Mouse (Mus musculus) midbrain, embryonic 10.5 days (tissue): ENCODE results near the gene Crebl2. TPM values are rescaled to one million over a fixed set of nuclear protein-coding genes. Genes with fewer than 3 reads are reported as not detected.

ENCODE experiments used
- DNase-seq: peaks from one replicate; pipeline ENCODE4 v3.0.0-alpha.2; 2017; ENCODE audit warnings: low spot score
- H3K27ac ChIP-seq: fragments of 300-500 bp; sonication (generic); replicated peaks from 2 replicates; pipeline ENCODE4 v1.5.1; 2016; ENCODE audit warnings: mild to moderate bottlenecking
- H3K27me3 ChIP-seq: fragments of 300-500 bp; sonication (generic); 2 replicates; pipeline ENCODE4 v1.6.1; 2016; ENCODE audit warnings: low read depth, mild to moderate bottlenecking; ENCODE audit not compliant: poor library complexity, severe bottlenecking
- H3K36me3 ChIP-seq: fragments of 300-500 bp; sonication (generic); 2 replicates; pipeline ENCODE4 v1.6.1; 2016; ENCODE audit warnings: mild to moderate bottlenecking, moderate library complexity
- H3K4me1 ChIP-seq: fragments of 300-500 bp; sonication (generic); 2 replicates; pipeline ENCODE4 v1.6.1; 2016
- H3K4me3 ChIP-seq: fragments of 300-500 bp; sonication (generic); 2 replicates; pipeline ENCODE4 v1.5.1; 2016; ENCODE audit warnings: mild to moderate bottlenecking, moderate library complexity
- H3K9me3 ChIP-seq: fragments of 300-500 bp; sonication (generic); replicated peaks from 2 replicates; pipeline ENCODE4 v1.6.1; 2016; ENCODE audit warnings: mild to moderate bottlenecking
- WGBS: fragments of 180-500 bp; shearing (Covaris S2); methylation state at CpG from one replicate; pipeline ENCODE4 v1.1.7; 2016; 5-methylcytosine and 5-hydroxymethylcytosine counted together
- polyA plus RNA-seq: library from polyadenylated mRNA; unstranded; fragments of >200 nt; fragmentation: Nextera tagmentation; extraction: Ambion mirVana; gene quantifications from 2 replicates; pipeline ENCODE4 v1.2.1, GENCODE M21; 2016

Gene Crebl2
- 1.0 and 1.3 TPM in 2 replicates for polyA plus RNA-seq

- Histone ChIP-seq H3K4me3 (peak within 1 kb of the TSS; percentile 79), H3K36me3 (no peaks in the 10 kb centered on the region), H3K27me3 (peaks cover 5% of the 10 kb centered on the region; the same call in 1 of the 2 replicates), H3K9me3 (no peaks in the 10 kb centered on the region), H3K4me1 (peaks cover 17% of the 10 kb centered on the region), H3K27ac (peak within 1 kb of the TSS; percentile 84)
- DNase-seq: peak; percentile 98
- WGBS: under 1% methylated on average over 57 of the region's 58 CpGs
Observed at GRCm38 (mm10) chr6:134829786-134830700, at the start of gene Crebl2. Crebl2 (plus strand) TSS chr6:134830154.

DNA sequence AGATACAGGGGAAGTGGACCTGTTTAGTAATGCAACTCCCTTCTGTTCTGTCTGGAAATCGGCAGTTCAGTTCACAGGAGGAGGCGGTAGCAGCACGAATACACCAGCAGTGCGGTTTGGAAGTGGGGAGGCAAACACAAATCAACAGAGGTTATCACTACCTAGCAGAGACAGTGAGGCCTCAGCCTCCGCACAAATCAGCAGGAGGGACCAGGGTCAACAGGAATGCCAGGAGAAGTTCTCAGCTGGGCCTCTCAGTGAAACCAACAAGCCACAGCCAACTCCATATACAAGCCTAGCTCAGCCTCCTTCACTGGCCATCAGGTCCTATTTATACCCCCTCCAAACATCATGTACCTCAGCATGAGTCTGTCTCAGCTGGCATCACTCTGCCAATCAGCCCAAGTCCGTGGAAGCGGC is 48.5 kb upstream of the Crebl2 start:
- H3K4me1 ChIP-seq: no peaks in the 10 kb centered on the region
- no peaks in the 10 kb centered on the region for H3K9me3 ChIP-seq
- 90% methylated on average over 7 of the region's 7 CpGs for WGBS
- no peaks in the 10 kb centered on the region for H3K27me3 ChIP-seq
- H3K4me3 ChIP-seq: no peak overlapping the region
- H3K36me3 ChIP-seq: peaks cover 6% of the 10 kb centered on the region; the same call in 1 of the 2 replicates
- no peak for DNase-seq
- no peak overlapping the region for H3K27ac ChIP-seq

DNA sequence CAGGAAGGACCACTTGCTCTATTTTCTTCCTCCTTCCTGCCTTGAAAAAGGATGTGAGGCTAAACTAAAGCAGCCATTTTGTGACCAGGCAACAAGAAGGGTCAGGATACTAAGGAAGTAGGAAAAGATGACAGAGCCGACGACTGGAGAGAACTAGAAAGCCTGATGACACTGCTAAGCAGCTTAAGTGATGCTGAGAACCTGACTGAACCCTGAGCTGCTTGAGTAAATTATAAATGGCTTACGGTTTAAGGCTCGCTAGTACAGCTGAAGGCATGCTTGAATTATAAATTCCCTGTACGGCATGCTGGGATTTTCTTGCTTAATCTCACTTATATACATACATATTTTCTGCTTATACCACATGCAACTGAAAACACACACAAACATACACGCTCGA is 47.1 kb upstream of the Crebl2 start:
- no peaks in the 10 kb centered on the region for H3K27me3 ChIP-seq
- no peak overlapping the region for H3K4me3 ChIP-seq
- H3K4me1 ChIP-seq: no peaks in the 10 kb centered on the region
- H3K9me3 ChIP-seq: no peaks in the 10 kb centered on the region
- no peak for DNase-seq
- 88% methylated on average over 7 of the region's 7 CpGs for WGBS
- H3K36me3 ChIP-seq: peaks cover 6% of the 10 kb centered on the region; the same call in 1 of the 2 replicates
- H3K27ac ChIP-seq: no peak overlapping the region

GRCm38 (mm10) chr6:134786426-134786825 is 43.5 kb upstream of the Crebl2 start:
- no peak for DNase-seq
- no peak overlapping the region for H3K27ac ChIP-seq
- peaks cover 26% of the 10 kb centered on the region for H3K4me1 ChIP-seq
- no peak overlapping the region for H3K4me3 ChIP-seq
- no peaks in the 10 kb centered on the region for H3K27me3 ChIP-seq
- peaks cover 6% of the 10 kb centered on the region; the same call in 1 of the 2 replicates for H3K36me3 ChIP-seq
- WGBS: 83% methylated on average over 3 of the region's 3 CpGs
- no peaks in the 10 kb centered on the region for H3K9me3 ChIP-seq

DNA sequence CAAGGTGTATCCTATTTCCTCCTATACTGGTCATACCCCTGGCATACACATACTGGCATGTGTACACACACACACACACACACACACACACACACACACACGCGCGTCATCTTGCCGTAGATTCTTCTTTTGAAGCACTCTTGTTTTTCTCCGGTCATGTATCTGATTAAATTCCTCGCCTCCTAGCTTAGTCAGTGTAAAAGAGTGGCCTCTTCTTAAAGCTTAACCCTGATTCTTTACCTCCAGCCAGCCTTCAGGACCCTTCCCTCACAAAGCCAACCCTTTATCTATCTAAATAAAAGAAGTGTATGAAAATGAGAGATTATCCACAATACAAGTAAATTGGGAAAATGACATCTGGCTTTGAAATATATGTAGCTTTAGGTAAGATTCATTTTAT is 40.9 kb upstream of the Crebl2 start:
- H3K9me3 ChIP-seq: no peaks in the 10 kb centered on the region
- no peak for DNase-seq
- no peaks in the 10 kb centered on the region for H3K36me3 ChIP-seq
- WGBS: 58% methylated on average over 6 of the region's 6 CpGs
- H3K4me1 ChIP-seq: peaks cover 39% of the 10 kb centered on the region
- peaks cover 13% of the 10 kb centered on the region for H3K27me3 ChIP-seq
- H3K27ac ChIP-seq: no peak overlapping the region
- H3K4me3 ChIP-seq: no peak overlapping the region

DNA sequence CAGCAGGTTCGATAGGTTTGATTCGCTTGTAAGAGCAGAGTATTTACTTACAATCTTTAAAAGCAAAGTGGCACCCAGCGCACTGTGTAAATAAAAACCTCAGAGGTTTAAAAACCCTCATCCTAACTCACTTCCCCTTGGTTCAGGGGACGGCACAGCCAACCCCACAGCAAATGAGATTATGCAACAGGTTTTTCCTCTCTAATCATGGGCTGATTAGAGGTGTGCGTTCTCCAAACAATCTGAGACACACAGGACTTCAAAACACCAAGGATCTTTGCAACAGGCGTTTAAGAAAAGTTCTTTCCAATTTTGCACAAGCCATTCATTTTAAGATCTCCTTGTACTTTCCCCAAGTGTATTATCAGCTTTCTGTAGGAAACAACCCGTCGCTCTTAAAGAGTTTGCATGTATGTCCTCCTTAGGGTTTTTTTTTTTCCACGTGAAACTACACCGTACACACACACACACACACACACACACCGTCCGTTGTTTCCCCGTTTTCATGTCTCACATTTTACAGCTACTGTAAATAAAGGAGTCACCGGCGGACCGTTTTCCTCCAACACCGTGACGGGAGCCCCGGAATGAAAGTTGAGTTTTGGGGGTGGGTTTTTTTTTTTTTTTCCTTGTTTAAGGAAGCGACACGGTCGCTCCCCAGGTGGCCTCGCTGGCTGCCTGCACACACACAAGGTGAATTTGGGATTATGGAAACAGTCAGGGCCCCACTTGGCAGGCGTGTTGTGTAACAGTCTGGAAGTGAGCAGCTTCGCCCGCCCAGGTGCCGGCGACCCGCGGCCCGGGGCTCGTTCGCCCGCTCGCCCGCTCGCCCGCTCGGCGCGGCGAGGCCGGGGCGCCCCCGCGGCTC is 38.5 kb upstream of the Crebl2 start:
- peaks cover 40% of the 10 kb centered on the region for H3K4me1 ChIP-seq
- peak overlapping the region; percentile 97 for H3K27ac ChIP-seq
- WGBS: under 1% methylated on average over 46 of the region's 46 CpGs
- peak; percentile 16 for DNase-seq
- H3K4me3 ChIP-seq: peak overlapping the region; percentile 82
- no peaks in the 10 kb centered on the region for H3K9me3 ChIP-seq
- H3K27me3 ChIP-seq: peaks cover 15% of the 10 kb centered on the region
- H3K36me3 ChIP-seq: no peaks in the 10 kb centered on the region

DNA sequence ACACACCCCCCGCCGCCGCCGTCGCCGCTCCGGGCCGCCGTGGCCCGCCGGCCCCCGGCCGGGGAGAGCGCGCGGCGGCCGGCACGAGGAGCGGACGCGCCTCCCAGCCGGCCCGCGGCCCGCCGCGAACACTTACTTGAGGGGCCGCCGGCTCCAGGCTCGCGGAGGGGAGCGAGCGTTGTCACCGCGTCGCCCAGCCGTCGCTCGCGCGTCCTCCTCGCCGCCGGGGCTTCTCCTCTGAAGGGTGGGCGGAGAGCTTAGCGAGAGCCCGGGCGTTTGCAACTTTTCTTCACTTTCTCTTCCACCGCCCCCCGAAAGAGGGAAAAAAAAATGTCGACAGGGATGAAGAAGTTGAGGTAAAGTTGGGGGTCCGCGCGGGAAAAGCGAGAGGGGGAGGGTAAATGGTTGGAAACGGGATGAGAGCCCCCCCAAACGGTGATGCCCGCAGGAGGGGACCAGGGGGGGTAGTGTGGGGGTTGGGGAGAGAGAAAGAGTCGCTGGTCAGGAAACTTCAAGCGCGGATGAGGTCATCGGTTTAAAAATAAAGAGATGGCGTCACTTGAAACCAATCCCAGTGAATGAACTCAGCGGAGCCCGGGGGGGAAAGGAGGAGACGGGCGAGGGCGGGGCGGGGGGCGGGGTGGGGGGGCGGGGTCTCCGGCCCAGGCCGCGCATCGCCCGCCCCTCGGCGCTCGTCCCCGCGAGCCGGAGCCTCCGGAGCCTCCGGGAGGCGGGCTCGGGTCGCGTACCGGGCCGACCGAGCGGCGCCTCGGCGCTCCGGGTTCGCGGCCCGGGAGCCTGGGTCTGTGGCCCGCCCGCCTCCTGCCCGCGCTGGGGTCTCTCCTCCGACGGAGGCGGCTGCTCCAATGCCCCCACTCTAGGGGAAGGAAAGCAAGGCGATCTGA is 37.6 kb upstream of the Crebl2 start, which contains the start of gene Dusp16:
Gene Dusp16, minus strand, starts transcription at position 485 of the 905 bp plus-strand sequence.
- H3K27ac ChIP-seq: peak within 1 kb of the TSS; percentile 97
- under 1% methylated on average over 105 of the region's 108 CpGs for WGBS
- H3K36me3 ChIP-seq: no peaks in the 10 kb centered on the region
- peaks cover 40% of the 10 kb centered on the region for H3K4me1 ChIP-seq
- peak within 1 kb of the TSS; percentile 82 for H3K4me3 ChIP-seq
- DNase-seq: peak; percentile 88
- no peaks in the 10 kb centered on the region for H3K9me3 ChIP-seq
- H3K27me3 ChIP-seq: peaks cover 15% of the 10 kb centered on the region

DNA sequence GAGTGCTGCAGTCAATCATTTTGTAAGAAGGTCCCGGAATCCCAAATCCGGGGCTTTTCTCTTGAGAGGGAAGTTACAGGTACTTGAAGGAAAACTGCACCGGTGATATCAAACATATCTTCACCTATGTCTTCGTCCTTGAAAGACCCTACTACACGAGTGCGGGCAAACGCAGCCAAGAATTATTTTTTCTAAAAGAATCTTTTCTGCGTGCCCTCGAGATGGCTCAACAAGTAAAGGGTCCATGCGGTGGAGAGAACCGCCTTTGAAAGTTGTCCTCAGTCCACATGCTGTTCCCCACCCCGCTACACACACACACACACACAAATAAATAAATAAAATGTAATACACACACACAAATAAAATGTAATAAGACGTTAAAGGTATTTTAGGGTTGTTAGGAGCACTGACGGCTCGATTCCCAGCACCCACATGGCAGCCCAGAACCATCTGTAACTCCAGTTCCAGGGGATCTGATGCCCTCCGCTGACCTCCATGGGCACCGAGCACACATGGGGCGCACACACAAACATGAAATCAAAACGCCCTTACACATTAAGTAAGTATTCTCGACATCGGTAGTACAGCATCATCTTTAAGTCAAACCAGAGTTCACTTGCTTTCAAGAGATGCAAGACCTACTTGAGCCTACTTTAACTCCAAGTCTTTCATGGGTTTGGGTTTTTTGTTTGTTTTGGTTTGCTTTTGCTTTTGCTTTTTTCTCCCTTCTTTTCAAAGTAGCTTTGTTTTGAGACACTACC is 36.7 kb upstream of the Crebl2 start:
- peak overlapping the region; percentile 82 for H3K4me3 ChIP-seq
- peak overlapping the region; percentile 97 for H3K27ac ChIP-seq

GRCm38 (mm10) chr6:134793911-134794520 is 35.9 kb upstream of the Crebl2 start:
- Histone ChIP-seq H3K9me3 (no peaks in the 10 kb centered on the region), H3K27me3 (peaks cover 15% of the 10 kb centered on the region), H3K4me3 (peak overlapping the region; percentile 29), H3K4me1 (peaks cover 38% of the 10 kb centered on the region), H3K27ac (no peak overlapping the region), H3K36me3 (no peaks in the 10 kb centered on the region)
- peak; percentile 86 for DNase-seq
- 16% methylated on average over 21 of the region's 21 CpGs for WGBS

More for the DNA sequence above, 36.7 kb upstream of the Crebl2 start:
- 38% methylated on average over 21 of the region's 21 CpGs for WGBS
- DNase-seq: no peak
- Histone ChIP-seq H3K4me1 (peaks cover 40% of the 10 kb centered on the region), H3K9me3 (no peaks in the 10 kb centered on the region), H3K36me3 (no peaks in the 10 kb centered on the region), H3K27me3 (peaks cover 15% of the 10 kb centered on the region)

GRCm38 (mm10) chr6:134796297-134796696 is 33.7 kb upstream of the Crebl2 start:
- Histone ChIP-seq H3K36me3 (no peaks in the 10 kb centered on the region), H3K27ac (no peak overlapping the region), H3K4me1 (peaks cover 15% of the 10 kb centered on the region), H3K9me3 (no peaks in the 10 kb centered on the region), H3K27me3 (peaks cover 15% of the 10 kb centered on the region), H3K4me3 (no peak overlapping the region)
- DNase-seq: no peak
- WGBS: 92% methylated on average over 10 of the region's 10 CpGs

DNA sequence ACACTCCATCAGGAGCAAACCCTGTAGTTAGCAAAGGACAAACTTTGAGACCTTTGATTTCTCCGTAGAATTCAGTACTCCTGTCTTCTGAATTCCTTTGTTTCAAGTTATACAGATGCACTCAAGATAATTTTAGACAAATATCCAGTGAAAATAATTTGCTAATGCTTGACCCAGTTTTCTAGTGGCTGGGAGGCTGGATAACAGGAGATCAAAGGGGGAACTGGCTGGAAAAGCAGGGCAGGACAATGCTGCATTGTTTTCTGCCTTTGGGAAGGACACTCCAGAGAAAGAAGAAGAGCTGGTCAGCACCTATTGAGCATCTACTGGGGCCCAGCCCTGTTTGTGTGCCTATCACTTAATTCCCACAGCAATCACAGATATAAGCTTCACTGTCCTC is 28.5 kb upstream of the Crebl2 start:
- Histone ChIP-seq H3K36me3 (no peaks in the 10 kb centered on the region), H3K4me3 (no peak overlapping the region), H3K27me3 (no peaks in the 10 kb centered on the region), H3K4me1 (0 out of 2 replicates have a peak, but pooled peaks cover 3% of the 10 kb centered on the region), H3K27ac (no peak overlapping the region), H3K9me3 (no peaks in the 10 kb centered on the region)
- DNase-seq: no peak
- WGBS: 77% methylated on average over 1 of the region's 1 CpGs
